Mouse (Mus musculus) kidney, embryonic 14.5 days (tissue): ENCODE data around the gene Gna13. TPM values are rescaled to one million over a fixed set of nuclear protein-coding genes. Genes with fewer than 3 reads are reported as not detected.

ENCODE experiments used
- ATAC-seq: fragments of 200-750 bp; cut with Nextera tagmentation; 2 replicates; pipeline ENCODE4 v1.8.0; 2017; ENCODE audit warnings: moderate number of reproducible peaks, mild to moderate bottlenecking, moderate TSS enrichment, moderate library complexity; ENCODE audit not compliant: low FRiP score, low TSS enrichment
- H3K27ac ChIP-seq: fragments of 300-500 bp; sonication (generic); 2 replicates; pipeline ENCODE4 v1.5.1; 2014; ENCODE audit warnings: low read depth, mild to moderate bottlenecking, low read length, moderate library complexity, mixed read lengths
- H3K27me3 ChIP-seq: fragments of 300-500 bp; sonication (generic); 2 replicates; pipeline ENCODE4 v1.6.1; 2014; ENCODE audit warnings: mild to moderate bottlenecking, low read length; ENCODE audit not compliant: control insufficient read depth, insufficient read depth
- H3K36me3 ChIP-seq: fragments of 300-500 bp; sonication (generic); 2 replicates; pipeline ENCODE4 v1.6.1; 2014; ENCODE audit warnings: low read length, mixed read lengths; ENCODE audit not compliant: control insufficient read depth, insufficient read depth
- H3K4me1 ChIP-seq: fragments of 300-500 bp; sonication (generic); 2 replicates; pipeline ENCODE4 v1.6.1; 2014; ENCODE audit warnings: low read length, mixed read lengths; ENCODE audit not compliant: control insufficient read depth, insufficient read depth
- H3K4me2 ChIP-seq: fragments of 300-500 bp; sonication (generic); replicated peaks from 2 replicates; pipeline ENCODE4 v1.6.1; 2014; ENCODE audit warnings: low read depth, mild to moderate bottlenecking, low read length
- H3K4me3 ChIP-seq: fragments of 300-500 bp; sonication (generic); 2 replicates; pipeline ENCODE4 v1.5.1; 2014; ENCODE audit warnings: mild to moderate bottlenecking, low read length
- H3K9ac ChIP-seq: fragments of 300-500 bp; sonication (generic); 2 replicates; pipeline ENCODE4 v1.6.1; 2014; ENCODE audit warnings: low read depth, mild to moderate bottlenecking, low read length, moderate library complexity
- H3K9me3 ChIP-seq: fragments of 300-500 bp; sonication (generic); 2 replicates; pipeline ENCODE4 v1.6.1; 2016; ENCODE audit warnings: low read length; ENCODE audit not compliant: control insufficient read depth
- WGBS: fragments of 180-500 bp; shearing (Covaris S2); extraction: QIAGEN DNeasy Blood & Tissue Kit; methylation state at CpG from one replicate; pipeline ENCODE4 v1.1.7; 2014; 5-methylcytosine and 5-hydroxymethylcytosine counted together
- polyA plus RNA-seq: library from polyadenylated mRNA; unstranded; fragments of >200 nt; fragmentation: Nextera tagmentation; extraction: Ambion mirVana; gene quantifications from 2 replicates; pipeline ENCODE4 v1.2.1, GENCODE M21; 2014

The Gna13 gene
- polyA plus RNA-seq, 1 experiment from 2014 or later, result 31.0 TPM

DNA sequence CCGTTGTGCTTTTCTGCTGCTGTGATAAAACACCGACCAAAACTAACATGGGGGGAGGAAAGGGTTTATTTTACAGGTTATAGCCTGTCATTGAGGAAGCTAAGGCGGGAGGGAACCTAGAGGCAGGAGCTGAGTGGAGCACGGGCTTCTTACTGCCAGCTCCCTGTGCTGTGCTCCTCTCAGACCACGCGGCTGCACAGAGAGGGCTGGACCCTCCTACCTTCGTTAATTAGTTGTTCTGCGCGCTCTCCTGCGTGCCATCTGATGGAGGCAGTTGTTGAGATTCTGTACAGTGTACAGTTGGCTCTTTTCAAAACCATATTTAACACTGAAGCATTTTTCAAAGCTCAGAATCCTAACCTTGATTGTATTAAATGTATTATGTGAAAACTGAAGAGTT is 14.8 kb downstream of the Gna13 start:
- WGBS, result 31% methylated on average over 10 of the region's 10 CpGs
- no peak overlapping the region for H3K4me3 ChIP-seq
- ATAC-seq, result peak; percentile 68; the same call in 1 of the 2 replicates
- no peak overlapping the region for H3K9ac ChIP-seq
- no peaks in the 10 kb centered on the region for H3K27me3 ChIP-seq
- peaks cover 19% of the 10 kb centered on the region for H3K4me1 ChIP-seq
- H3K27ac ChIP-seq, result no peak overlapping the region
- no peaks in the 10 kb centered on the region for H3K9me3 ChIP-seq
- no peaks in the 10 kb centered on the region for H3K36me3 ChIP-seq
- 0 out of 2 replicates have a peak overlapping the region, but pooled peaks have one; percentile 3 for H3K4me2 ChIP-seq

DNA sequence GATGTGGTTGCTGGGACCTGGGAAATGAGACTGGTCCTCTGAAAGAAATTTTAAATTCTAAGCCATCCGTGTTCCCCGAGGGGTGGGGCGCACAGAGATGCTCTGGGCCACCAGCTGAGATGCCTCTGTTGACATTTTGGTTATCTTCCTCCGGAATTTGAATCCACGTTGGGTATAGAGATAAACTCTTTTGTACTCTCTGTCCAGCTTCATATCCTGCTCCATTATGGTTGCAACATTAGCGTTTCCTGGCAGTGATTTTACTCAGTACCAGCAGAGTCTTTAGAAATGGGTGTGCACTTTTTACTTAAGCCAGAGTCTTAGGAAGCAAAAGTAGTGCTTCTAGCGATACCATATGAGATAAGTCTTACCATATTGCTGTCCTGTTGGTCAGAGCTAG is 15.4 kb downstream of the Gna13 start:
- Histone ChIP-seq H3K9ac (no peak overlapping the region), H3K36me3 (no peaks in the 10 kb centered on the region), H3K4me3 (no peak overlapping the region), H3K27me3 (no peaks in the 10 kb centered on the region), H3K27ac (no peak overlapping the region), H3K4me2 (no peak overlapping the region), H3K9me3 (no peaks in the 10 kb centered on the region), H3K4me1 (peaks cover 19% of the 10 kb centered on the region)
- ATAC-seq, result no peak
- 71% methylated on average over 7 of the region's 7 CpGs for WGBS

DNA sequence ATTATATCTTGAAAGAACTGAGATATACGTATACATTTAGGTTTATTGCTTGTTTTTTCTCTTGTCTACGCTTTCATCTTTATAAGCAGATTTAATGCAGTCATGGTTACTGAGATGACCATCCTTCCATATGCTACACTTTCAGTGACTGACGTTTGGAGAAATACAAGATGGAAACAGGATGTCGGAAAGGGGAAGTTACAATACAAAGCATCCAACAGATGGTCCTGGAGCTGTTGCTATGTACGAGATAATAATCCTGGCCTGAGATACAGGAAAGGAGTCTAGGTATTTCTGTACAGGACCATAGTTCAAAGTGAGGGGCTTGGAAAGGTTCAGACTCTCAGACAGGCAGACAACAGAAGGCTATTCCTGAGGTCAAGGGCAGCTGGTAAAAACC is 18.0 kb downstream of the Gna13 start:
- WGBS, result 73% methylated on average over 5 of the region's 5 CpGs
- H3K9me3 ChIP-seq, result no peaks in the 10 kb centered on the region
- no peak overlapping the region for H3K9ac ChIP-seq
- no peaks in the 10 kb centered on the region for H3K27me3 ChIP-seq
- no peak for ATAC-seq
- H3K4me2 ChIP-seq, result no peak overlapping the region
- H3K4me1 ChIP-seq, result peaks cover 19% of the 10 kb centered on the region
- H3K27ac ChIP-seq, result no peak overlapping the region
- H3K36me3 ChIP-seq, result no peaks in the 10 kb centered on the region
- no peak overlapping the region for H3K4me3 ChIP-seq

DNA sequence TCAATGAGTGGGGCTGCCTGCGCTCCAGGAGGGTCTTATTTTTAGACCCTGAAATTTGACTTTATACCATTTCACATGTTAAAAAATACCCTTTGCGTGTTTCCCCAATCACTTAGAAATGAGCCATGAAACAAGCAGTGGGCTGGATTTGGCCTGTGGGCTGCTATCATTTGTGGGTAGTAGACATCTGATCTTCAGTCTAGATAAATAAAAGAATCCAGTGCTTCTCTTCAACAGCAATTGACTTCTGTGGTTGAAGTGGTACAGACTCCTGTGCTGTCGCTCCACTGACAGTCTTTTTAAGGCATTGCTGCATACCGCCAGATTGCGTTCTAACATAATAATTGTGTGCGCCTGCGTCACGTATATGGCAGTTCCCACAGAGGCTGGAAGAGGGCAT is 22.7 kb downstream of the Gna13 start:
- no peak overlapping the region for H3K4me3 ChIP-seq
- no peak for ATAC-seq
- H3K4me1 ChIP-seq, result no peaks in the 10 kb centered on the region
- H3K9ac ChIP-seq, result no peak overlapping the region
- H3K9me3 ChIP-seq, result no peaks in the 10 kb centered on the region
- H3K4me2 ChIP-seq, result no peak overlapping the region
- H3K36me3 ChIP-seq, result no peaks in the 10 kb centered on the region
- WGBS, result 91% methylated on average over 8 of the region's 8 CpGs
- no peaks in the 10 kb centered on the region for H3K27me3 ChIP-seq
- no peak overlapping the region for H3K27ac ChIP-seq

DNA sequence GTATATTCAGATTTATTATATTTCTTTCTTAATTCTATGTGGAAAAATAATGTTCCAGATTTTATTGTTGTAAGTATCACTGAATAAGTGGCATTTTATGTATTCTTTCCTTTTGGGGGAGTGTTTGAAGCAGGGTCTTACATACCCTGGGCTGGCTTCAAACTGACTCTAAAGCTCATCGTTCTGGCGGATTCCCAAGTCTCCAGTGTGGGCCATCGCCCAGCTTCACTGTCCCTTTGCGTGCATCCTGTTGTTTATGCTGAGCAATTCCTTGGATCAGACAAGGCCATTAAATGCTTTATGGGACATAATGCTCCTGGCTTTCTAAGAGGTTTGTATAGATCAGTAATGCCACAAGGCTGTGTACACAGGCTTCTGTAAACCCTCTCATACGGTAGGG is 26.4 kb downstream of the Gna13 start:
- Histone ChIP-seq H3K27ac (no peak overlapping the region), H3K4me2 (no peak overlapping the region), H3K4me3 (no peak overlapping the region), H3K9ac (no peak overlapping the region), H3K4me1 (peaks cover 4% of the 10 kb centered on the region; the same call in 1 of the 2 replicates), H3K9me3 (no peaks in the 10 kb centered on the region), H3K27me3 (no peaks in the 10 kb centered on the region), H3K36me3 (peaks cover 4% of the 10 kb centered on the region; the same call in 1 of the 2 replicates)
- WGBS, result 92% methylated on average over 5 of the region's 5 CpGs
- no peak for ATAC-seq

DNA sequence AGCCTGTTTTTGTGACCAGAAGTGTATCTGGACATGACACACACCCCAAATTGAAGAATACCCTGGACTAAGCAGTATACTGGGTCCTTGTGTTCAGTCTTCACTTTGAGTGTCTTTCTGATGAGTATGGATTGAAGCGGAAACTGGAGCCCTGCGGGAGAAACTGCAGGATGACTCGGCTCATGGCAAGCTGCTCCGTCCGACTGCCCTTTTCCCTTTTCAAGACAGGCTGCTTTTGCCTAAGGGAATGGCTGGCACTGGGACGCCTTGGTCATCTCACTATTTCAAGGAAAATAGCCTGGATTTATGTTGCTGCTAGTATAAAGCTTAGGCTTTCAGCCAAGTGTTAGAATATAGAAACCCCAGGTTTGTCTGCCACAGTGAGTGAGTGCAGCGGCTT is 28.6 kb downstream of the Gna13 start:
- Histone ChIP-seq H3K9ac (no peak overlapping the region), H3K4me3 (no peak overlapping the region), H3K9me3 (no peaks in the 10 kb centered on the region), H3K27ac (no peak overlapping the region), H3K4me2 (no peak overlapping the region), H3K36me3 (peaks cover 10% of the 10 kb centered on the region; the same call in 1 of the 2 replicates), H3K27me3 (no peaks in the 10 kb centered on the region), H3K4me1 (peaks cover 4% of the 10 kb centered on the region; the same call in 1 of the 2 replicates)
- 61% methylated on average over 7 of the region's 7 CpGs for WGBS
- no peak for ATAC-seq

DNA sequence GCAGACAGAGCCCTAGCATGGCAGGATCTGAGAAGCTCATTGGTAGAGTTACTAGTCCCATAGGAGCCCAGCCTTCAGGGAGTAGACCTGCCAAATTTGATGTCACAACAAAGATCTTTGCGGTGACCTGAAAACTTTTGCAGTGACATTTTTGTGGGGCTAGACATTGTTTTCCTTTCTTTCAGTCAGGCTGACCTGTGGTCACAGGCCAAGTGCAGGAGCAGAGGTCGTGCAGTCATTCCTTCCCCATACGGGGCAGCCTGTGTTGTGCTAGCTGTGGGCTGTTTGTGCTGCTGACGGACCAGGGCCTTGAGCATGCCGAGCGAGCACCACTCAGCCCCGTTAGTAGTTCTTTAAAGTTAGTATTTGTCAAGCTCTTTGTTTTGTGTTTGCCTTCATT is 29.1 kb downstream of the Gna13 start:
- no peak overlapping the region for H3K27ac ChIP-seq
- no peak overlapping the region for H3K4me3 ChIP-seq
- H3K4me1 ChIP-seq, result peaks cover 4% of the 10 kb centered on the region; the same call in 1 of the 2 replicates
- H3K9me3 ChIP-seq, result no peaks in the 10 kb centered on the region
- H3K9ac ChIP-seq, result no peak overlapping the region
- WGBS, result 27% methylated on average over 7 of the region's 7 CpGs
- H3K27me3 ChIP-seq, result no peaks in the 10 kb centered on the region
- H3K4me2 ChIP-seq, result no peak overlapping the region
- no peak for ATAC-seq
- peaks cover 15% of the 10 kb centered on the region for H3K36me3 ChIP-seq

DNA sequence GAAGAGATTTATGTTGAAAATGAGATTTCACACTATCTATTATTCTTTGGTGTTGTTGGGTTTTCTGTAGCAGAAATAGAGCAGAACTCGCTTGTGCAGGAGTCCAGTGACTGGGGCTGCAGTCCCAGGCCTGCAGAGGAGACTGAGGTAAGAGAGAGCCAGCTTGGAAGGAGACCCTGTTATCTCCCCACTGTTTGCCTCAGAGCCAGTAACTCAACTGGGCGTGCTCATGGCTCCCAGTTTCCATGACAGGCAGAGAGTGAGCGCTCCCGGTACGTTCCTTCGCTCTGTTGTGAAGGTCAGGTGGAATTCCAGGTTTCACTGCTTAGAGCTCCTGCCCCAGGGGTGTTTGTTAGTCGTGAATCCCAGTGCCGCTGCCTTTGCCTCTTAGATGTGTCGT is 30.0 kb downstream of the Gna13 start:
- Histone ChIP-seq H3K4me2 (no peak overlapping the region), H3K27me3 (no peaks in the 10 kb centered on the region), H3K9ac (no peak overlapping the region), H3K36me3 (peaks cover 21% of the 10 kb centered on the region), H3K4me3 (no peak overlapping the region), H3K4me1 (peaks cover 4% of the 10 kb centered on the region; the same call in 1 of the 2 replicates), H3K27ac (no peak overlapping the region), H3K9me3 (no peaks in the 10 kb centered on the region)
- 85% methylated on average over 9 of the region's 9 CpGs for whole genome bisulfite sequencing
- ATAC-seq, result no peak

DNA sequence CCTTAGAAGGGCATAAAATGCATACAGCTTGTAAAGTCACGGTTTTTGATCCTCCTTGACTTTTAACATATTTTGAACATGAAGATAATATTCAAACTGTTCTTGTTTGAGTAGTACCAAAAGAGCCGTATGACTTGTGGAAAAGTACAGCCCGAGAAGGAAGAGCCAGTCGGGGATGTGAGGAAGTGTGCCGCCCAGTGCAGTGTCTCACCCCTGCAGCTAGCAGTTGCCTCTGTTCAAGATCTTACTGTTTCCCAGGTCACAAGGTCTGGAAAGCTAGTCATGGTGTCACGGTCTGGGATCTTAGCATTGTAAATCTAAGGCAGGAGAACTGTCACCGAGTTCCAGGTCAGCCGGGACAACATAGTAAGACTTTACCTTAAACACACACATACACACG is 32.1 kb downstream of the Gna13 start:
- no peak for ATAC-seq
- H3K9me3 ChIP-seq, result no peaks in the 10 kb centered on the region
- peaks cover 30% of the 10 kb centered on the region for H3K36me3 ChIP-seq
- H3K27me3 ChIP-seq, result no peaks in the 10 kb centered on the region
- 41% methylated on average over 9 of the region's 9 CpGs for whole genome bisulfite sequencing
- H3K27ac ChIP-seq, result no peak overlapping the region
- H3K4me3 ChIP-seq, result no peak overlapping the region
- no peak overlapping the region for H3K4me2 ChIP-seq
- no peak overlapping the region for H3K9ac ChIP-seq
- H3K4me1 ChIP-seq, result peaks cover 4% of the 10 kb centered on the region; the same call in 1 of the 2 replicates
